ENCODE assay signal across 23 mouse cellular contexts in genomic region chr17:80670395-80670794, GRCm38 (mm10). TPM values are rescaled to one million over a fixed set of nuclear protein-coding genes. Genes with fewer than 3 reads are reported as not detected.
DNase-seq lines count a peak whose midpoint lies in the region; ATAC-seq lines count a peak whose summit lies in the region.
"Had no signal": no experiment of that assay in that cellular context is flagged by ENCODE, and none has a peak within 500 bp of the region (broad histone marks: within the 10 kb centered on the region; RNA-seq: fewer than 3 reads in every experiment).

No protein-coding gene starts in this region.

- H3K4me2 ChIP-seq in midbrain, embryonic 16.5 days (ENCODE audit: low read length) = no peak overlapping the region
- H3K4me2 ChIP-seq: embryonic facial prominence, embryonic 13.5 days; embryonic facial prominence, embryonic 15.5 days; forebrain, embryonic 12.5 days had no signal

- DNase-seq in midbrain, embryonic 10.5 days (ENCODE audit: low spot score) = no peak
- no peak for DNase-seq in c-Kit-positive CD71-positive TER-119-positive erythroid progenitor cells, embryonic 14.5 days (ENCODE audit: low spot score)
- no peak for DNase-seq in kidney, postnatal 14 days
- DNase-seq: adrenal gland, adult 8-10 months; adrenal gland, postnatal 14 days; adrenal gland, postnatal 36 days; cerebellum, adult 11 months; cerebellum, adult 18-20 months; cerebellum, adult 8-10 months; cerebellum, adult 9-11 months; cerebellum, postnatal 14 days; cerebellum, postnatal 36 days; embryo, embryonic 11 days had no signal

- ATAC-seq in midbrain, embryonic 16.5 days = peak; percentile 59; the same call in 1 of the 2 replicates
- ATAC-seq in CD4-positive, CD25-positive, alpha-beta regulatory T cell, adult 4 months = peak; percentile 75
- ATAC-seq in inflammation-experienced regulatory T-cells, adult 6 months = peak; percentile 52
- ATAC-seq: forebrain, embryonic 14.5 days; forebrain, embryonic 16.5 days had no signal

- no peaks in the 10 kb centered on the region for H3K9me3 ChIP-seq in midbrain, embryonic 16.5 days (replicated peaks; ENCODE audit: control insufficient read depth, low read length, poor library complexity, severe bottlenecking)
- H3K9me3 ChIP-seq in midbrain, embryonic 10.5 days (replicated peaks) = no peaks in the 10 kb centered on the region
- H3K9me3 ChIP-seq: embryonic facial prominence, embryonic 13.5 days; embryonic facial prominence, embryonic 15.5 days; forebrain, embryonic 10.5 days; forebrain, embryonic 12.5 days had no signal

- H3K27me3 ChIP-seq in midbrain, embryonic 16.5 days (ENCODE audit: control insufficient read depth, insufficient read depth, low read depth, low read length) = no peaks in the 10 kb centered on the region
- no peaks in the 10 kb centered on the region for H3K27me3 ChIP-seq in midbrain, embryonic 10.5 days (ENCODE audit: low read depth, poor library complexity, severe bottlenecking)
- H3K27me3 ChIP-seq: embryonic facial prominence, embryonic 13.5 days; embryonic facial prominence, embryonic 15.5 days; forebrain, embryonic 12.5 days had no signal

- H3K4me1 ChIP-seq in midbrain, embryonic 16.5 days (ENCODE audit: control insufficient read depth, insufficient read depth, low read length) = no peaks in the 10 kb centered on the region
- H3K4me1 ChIP-seq in midbrain, embryonic 10.5 days = peaks cover 9% of the 10 kb centered on the region; the same call in 1 of the 2 replicates
- H3K4me1 ChIP-seq: forebrain, embryonic 12.5 days had no signal

- no peak overlapping the region for H3K4me3 ChIP-seq in midbrain, embryonic 16.5 days (ENCODE audit: low read depth, low read length)
- no peak overlapping the region for H3K4me3 ChIP-seq in midbrain, embryonic 10.5 days
- H3K4me3 ChIP-seq: embryonic facial prominence, embryonic 13.5 days; embryonic facial prominence, embryonic 15.5 days; erythroblast, embryonic 14.5 days; forebrain, embryonic 10.5 days; forebrain, embryonic 12.5 days had no signal

- no peak overlapping the region for H3K9ac ChIP-seq in midbrain, embryonic 16.5 days (ENCODE audit: low read depth, low read length)
- H3K9ac ChIP-seq: embryonic facial prominence, embryonic 13.5 days; embryonic facial prominence, embryonic 15.5 days; forebrain, embryonic 12.5 days had no signal

- no peaks in the 10 kb centered on the region for H3K36me3 ChIP-seq in midbrain, embryonic 16.5 days (ENCODE audit: control insufficient read depth, insufficient read depth, low read length)
- H3K36me3 ChIP-seq in midbrain, embryonic 10.5 days = no peaks in the 10 kb centered on the region
- H3K36me3 ChIP-seq: embryonic facial prominence, embryonic 13.5 days; embryonic facial prominence, embryonic 15.5 days; forebrain, embryonic 10.5 days; forebrain, embryonic 12.5 days had no signal

- no peak overlapping the region for H3K27ac ChIP-seq in midbrain, embryonic 16.5 days (ENCODE audit: low read length)
- no peak overlapping the region for H3K27ac ChIP-seq in midbrain, embryonic 10.5 days (replicated peaks)
- H3K27ac ChIP-seq: embryonic facial prominence, embryonic 13.5 days; embryonic facial prominence, embryonic 15.5 days; forebrain, embryonic 10.5 days; forebrain, embryonic 12.5 days had no signal

- 97% methylated on average over 1 of the region's 1 CpGs for WGBS in midbrain, embryonic 16.5 days
- 89% methylated on average over 1 of the region's 1 CpGs for WGBS in midbrain, embryonic 10.5 days

RNA-seq across cellular contexts. Expression of gene Map4k3, which starts 57.9 kb away (rescaled TPM):
- polyA plus RNA-seq in midbrain, embryonic 16.5 days (2015; fragmentation: Nextera tagmentation; extraction: Ambion mirVana) = 21.2 and 26.3 TPM in 2 replicates
- 14.1 and 17.6 TPM in 2 replicates for polyA plus RNA-seq in midbrain, embryonic 10.5 days (2016; fragmentation: Nextera tagmentation; extraction: Ambion mirVana)
- 1 to 10 TPM; 3.3 to 6.3 TPM for polyA plus RNA-seq in CD4-positive, CD25-positive, alpha-beta regulatory T cell, adult 4 months (2017; shearing (Covaris generic))
- 1 to 10 TPM in 2 of 3 experiments, under 1 TPM in 1; 0.85 to 5.3 (median 4.8) TPM for polyA plus RNA-seq in inflammation-experienced regulatory T-cells, adult 6 months (2017; shearing (Covaris generic))
- polyA plus RNA-seq: erythroblast, embryonic 14.5 days had no signal
